Mouse (Mus musculus) erythroblast, embryonic 14.5 days (primary cell): ENCODE results near the gene Cnksr1.

ENCODE experiments used
- GATA1 ChIP-seq: IDR thresholded peaks from 2 replicates; pipeline ENCODE4 v1.6.1; 2012; ENCODE audit warnings: low read length, inconsistent platforms, mixed read lengths
- TAL1 ChIP-seq: IDR thresholded peaks from 3 replicates; pipeline ENCODE4 v1.6.1; 2012; ENCODE audit warnings: low read length, inconsistent platforms, mixed read lengths

DNA sequence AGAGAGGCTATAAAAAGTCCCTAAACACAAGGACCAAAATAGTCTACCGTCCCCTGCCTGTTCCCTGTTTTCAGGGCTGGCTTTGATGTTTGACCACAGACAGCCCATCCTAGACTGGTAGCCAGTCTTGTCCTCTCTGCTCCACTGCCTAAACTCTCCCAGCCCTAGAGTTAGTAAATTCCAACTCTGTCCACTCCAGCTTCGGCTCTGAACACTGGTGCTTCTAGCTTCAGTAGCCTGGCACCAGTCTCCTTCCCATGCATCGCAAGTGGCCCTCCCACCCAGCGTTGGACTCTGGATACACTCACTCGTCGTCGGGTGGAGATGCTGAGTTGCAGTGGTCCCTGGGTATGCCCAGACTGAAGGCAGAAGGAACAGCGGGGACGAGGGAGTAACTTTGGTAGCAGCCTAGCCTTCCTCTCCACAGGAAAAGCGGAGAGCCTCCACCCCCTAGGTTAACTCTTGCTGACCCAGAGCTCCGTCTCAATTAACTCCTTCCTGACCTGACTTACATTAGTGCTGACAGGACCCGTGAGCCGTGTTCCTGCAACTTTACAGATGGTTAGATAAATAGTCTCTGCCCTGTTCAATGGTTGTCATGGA lies 15.6 kb upstream of the Cnksr1 start, which contains the start of gene Grrp1:
- no peak for TF ChIP-seq GATA1
- TF ChIP-seq TAL1 = no peak
